Mouse (Mus musculus) MEL (cell line): ENCODE measurements around the gene Stat6. TPM values are rescaled to one million over a fixed set of nuclear protein-coding genes. Genes with fewer than 3 reads are reported as not detected.

Source experiments
- DNase-seq: peaks from one replicate; pipeline ENCODE4 v3.0.0; 2011; ENCODE audit warnings: low read depth, low spot score
- H3K27ac ChIP-seq: 2 replicates; pipeline ENCODE4 v1.5.1; 2012; ENCODE audit warnings: low read depth, mild to moderate bottlenecking, control low read depth, low read length, moderate library complexity; ENCODE audit not compliant: control insufficient read depth
- H3K27me3 ChIP-seq, 2 experiments: fragments of 150-350 bp in 1 of 2; sonication (generic) in 1 of 2; 2 replicates each; pipeline ENCODE4 v1.6.1; 2012; ENCODE audit warnings: low read length in 2 of 2, mild to moderate bottlenecking in 2 of 2, improper control_type of control experiment in 1 of 2, moderate library complexity in 1 of 2; ENCODE audit not compliant: insufficient read depth in 2 of 2, control insufficient read depth in 1 of 2
- H3K36me3 ChIP-seq, 2 experiments: 2 replicates each; pipeline ENCODE4 v1.6.1; 2012 to 2014; ENCODE audit warnings: low read length in 2 of 2, improper control_type of control experiment in 1 of 2, inconsistent platforms in 1 of 2, mild to moderate bottlenecking in 1 of 2; ENCODE audit not compliant: insufficient read depth in 2 of 2, control insufficient read depth in 1 of 2
- H3K4me1 ChIP-seq, 2 experiments: fragments of 150-350 bp in 1 of 2; sonication (generic) in 1 of 2; 2 replicates each; pipeline ENCODE4 v1.6.1; 2012; ENCODE audit warnings: low read length in 2 of 2, improper control_type of control experiment in 1 of 2, mild to moderate bottlenecking in 1 of 2; ENCODE audit not compliant: insufficient read depth in 2 of 2, control insufficient read depth in 1 of 2
- H3K4me3 ChIP-seq, 2 experiments: fragments of 150-350 bp in 1 of 2; sonication (generic) in 1 of 2; 2 replicates each; pipeline ENCODE4 v1.5.1; 2012; ENCODE audit warnings: low read depth in 2 of 2, low read length in 2 of 2, mild to moderate bottlenecking in 2 of 2, moderate library complexity in 2 of 2, control low read depth in 1 of 2, improper control_type of control experiment in 1 of 2; ENCODE audit not compliant: control insufficient read depth in 1 of 2, insufficient read depth in 1 of 2
- H3K79me2 ChIP-seq: 2 replicates; pipeline ENCODE4 v1.6.1; 2012; ENCODE audit warnings: mild to moderate bottlenecking, low read length, moderate library complexity; ENCODE audit not compliant: control insufficient read depth, poor library complexity, insufficient read depth
- H3K9ac ChIP-seq: 2 replicates; pipeline ENCODE4 v1.6.1; 2012; ENCODE audit warnings: low read depth, mild to moderate bottlenecking, control low read depth, low read length, moderate library complexity; ENCODE audit not compliant: control insufficient read depth, poor library complexity, severe bottlenecking
- H3K9me3 ChIP-seq: fragments of 150-350 bp; sonication (generic); replicated peaks from 2 replicates; pipeline ENCODE4 v1.6.1; 2012; ENCODE audit warnings: mild to moderate bottlenecking, low read length, improper control_type of control experiment, moderate library complexity; ENCODE audit not compliant: insufficient read depth
- BHLHE40 ChIP-seq: IDR thresholded peaks from 2 replicates; pipeline ENCODE4 v1.6.1; 2012; ENCODE audit warnings: low read depth, mild to moderate bottlenecking, inconsistent platforms, low read length, improper control_type of control experiment, borderline replicate concordance
- E2F4 ChIP-seq: IDR thresholded peaks from 2 replicates; pipeline ENCODE4 v1.6.1; 2011; ENCODE audit warnings: low read depth, low read length, improper control_type of control experiment, borderline replicate concordance
- ELF1 ChIP-seq: IDR thresholded peaks from 2 replicates; pipeline ENCODE4 v1.6.1; 2014; ENCODE audit warnings: low read depth, mild to moderate bottlenecking, inconsistent platforms, low read length, improper control_type of control experiment, moderate library complexity
- EP300 ChIP-seq, 2 experiments: IDR thresholded peaks; 2 replicates each; pipeline ENCODE4 v1.6.1; 2011; ENCODE audit warnings: improper control_type of control experiment in 2 of 2, low read length in 2 of 2, low read depth in 1 of 2, mild to moderate bottlenecking in 1 of 2
- ETS1 ChIP-seq: IDR thresholded peaks from 2 replicates; pipeline ENCODE4 v1.6.1; 2012; ENCODE audit warnings: low read depth, mild to moderate bottlenecking, inconsistent platforms, low read length, improper control_type of control experiment, moderate library complexity
- GABPA ChIP-seq: IDR thresholded peaks from 2 replicates; pipeline ENCODE4 v1.6.1; 2012; ENCODE audit warnings: low read depth, mild to moderate bottlenecking, inconsistent platforms, low read length, improper control_type of control experiment, moderate library complexity
- MAFK ChIP-seq: IDR thresholded peaks from 2 replicates; pipeline ENCODE4 v1.6.1; 2011; ENCODE audit warnings: low read depth, mild to moderate bottlenecking, low read length, improper control_type of control experiment, borderline replicate concordance
- NRF1 ChIP-seq: IDR thresholded peaks from 2 replicates; pipeline ENCODE4 v1.6.1; 2014; ENCODE audit warnings: low read depth, mild to moderate bottlenecking, inconsistent platforms, low read length, improper control_type of control experiment, moderate library complexity; ENCODE audit not compliant: poor library complexity, insufficient read depth, severe bottlenecking
- POLR2A ChIP-seq, 2 experiments: IDR thresholded peaks; 2 replicates each; pipeline ENCODE4 v1.6.1; 2011 to 2012; ENCODE audit warnings: low read length in 2 of 2, mild to moderate bottlenecking in 2 of 2, control low read depth in 1 of 2, improper control_type of control experiment in 1 of 2, low read depth in 1 of 2, moderate library complexity in 1 of 2; ENCODE audit not compliant: control insufficient read depth in 1 of 2, insufficient read depth in 1 of 2, poor library complexity in 1 of 2
- RAD21 ChIP-seq: IDR thresholded peaks from 2 replicates; pipeline ENCODE4 v1.6.1; 2011; ENCODE audit warnings: mild to moderate bottlenecking, low read depth, low read length, improper control_type of control experiment
- TAL1 ChIP-seq: IDR thresholded peaks from 2 replicates; pipeline ENCODE4 v1.6.1; 2012; ENCODE audit warnings: mild to moderate bottlenecking, inconsistent platforms, low read length, moderate library complexity, mixed read lengths
- USF2 ChIP-seq, 2 experiments: IDR thresholded peaks; 2 replicates each; pipeline ENCODE4 v1.6.1; 2011 to 2012; ENCODE audit warnings: improper control_type of control experiment in 2 of 2, low read length in 2 of 2, borderline replicate concordance in 1 of 2, inconsistent platforms in 1 of 2, low read depth in 1 of 2, mild to moderate bottlenecking in 1 of 2; ENCODE audit not compliant: insufficient read depth in 1 of 2
- ZKSCAN1 ChIP-seq: IDR thresholded peaks from 2 replicates; pipeline ENCODE4 v1.6.1; 2012; ENCODE audit warnings: low read depth, mild to moderate bottlenecking, inconsistent platforms, low read length, improper control_type of control experiment, moderate library complexity
- polyA plus RNA-seq, 2 experiments: library from polyadenylated mRNA; stranded (reverse) in 1 of 2; unstranded in 1 of 2; fragments of >175 nt in 1 of 2; fragments of >200 nt in 1 of 2; gene quantifications; 2 replicates each; pipeline versions ENCODE4 v1.2.1 to v1.2.4; 2012; ENCODE audit warnings: low replicate concordance in 2 of 2, low read depth in 1 of 2; ENCODE audit not compliant: insufficient read length in 2 of 2, insufficient read depth in 1 of 2, missing spikeins in 1 of 2
- total RNA-seq: library from RNA; depleted of rRNA; stranded (reverse); fragments of 300-350 nt; gene quantifications from 2 replicates; pipeline ENCODE4 v1.2.3, GENCODE M21; 2012

The Stat6 gene
- total and polyA plus RNA-seq, 3 experiments = 34.9 to 50.2 TPM; not detected in 1

- DNase-seq = no peak
- H3K27me3 ChIP-seq = peaks cover 4 to 8% of the 10 kb centered on the region in 2 experiments; a peak in 3 of 4 replicates
- H3K4me3 ChIP-seq = no peak overlapping the region
- H3K79me2 ChIP-seq = no peaks in the 10 kb centered on the region
- TF ChIP-seq ZKSCAN1 (no peak), MAFK (no peak), GABPA (no peak), NRF1 (no peak), ELF1 (no peak), BHLHE40 (no peak), ETS1 (no peak), EP300 (IDR thresholded peaks at IDR 0.05; ENCODE audit: low read depth in 1 of 2, low read length in 2 of 2) (no peak), RAD21 (no peak), POLR2A (IDR thresholded peaks at IDR 0.05; ENCODE audit: control insufficient read depth in 1 of 2, insufficient read depth in 1 of 2, low read depth in 1 of 2, low read length in 2 of 2, poor library complexity in 1 of 2) (no peak)
- H3K36me3 ChIP-seq = no peaks in the 10 kb centered on the region
- H3K27ac ChIP-seq = no peak overlapping the region
- no peak overlapping the region for H3K9ac ChIP-seq
- H3K9me3 ChIP-seq = no peaks in the 10 kb centered on the region
- no peaks in the 10 kb centered on the region for H3K4me1 ChIP-seq
Observed at GRCm38 (mm10) chr10:127619119-127619721, 23.6 kb upstream of the Stat6 start.

GRCm38 (mm10) chr10:127619941-127620405 lies 22.8 kb upstream of the Stat6 start:
- Histone ChIP-seq H3K27ac (no peak overlapping the region), H3K9me3 (no peaks in the 10 kb centered on the region), H3K36me3 (no peaks in the 10 kb centered on the region), H3K4me3 (no peak overlapping the region), H3K9ac (no peak overlapping the region)
- no peak for DNase-seq
- TF ChIP-seq USF2 (IDR thresholded peaks at IDR 0.05; ENCODE audit: borderline replicate concordance in 1 of 2, insufficient read depth in 1 of 2, low read depth in 1 of 2, low read length in 2 of 2) (no peak), TAL1 (no peak), E2F4 (no peak), ELF1 (no peak), MAFK (no peak)
- TF ChIP-seq, all 39 proteins: peak for 0
- peaks cover 4 to 8% of the 10 kb centered on the region in 2 experiments; a peak in 3 of 4 replicates for H3K27me3 ChIP-seq
- H3K79me2 ChIP-seq = no peaks in the 10 kb centered on the region
- no peaks in the 10 kb centered on the region for H3K4me1 ChIP-seq
